Mouse (Mus musculus) lung, adult 2 months (tissue): Measurements from ENCODE around the gene Pxdn. TPM values are rescaled to one million over a fixed set of nuclear protein-coding genes. Genes with fewer than 3 reads are reported as not detected.

Experiments used
- DNase-seq: peaks from one replicate; pipeline ENCODE4 v3.0.0; 2022
- H3K4me1 ChIP-seq: fragments of 200-500 bp; 2 replicates; pipeline ENCODE4 v1.6.1; 2011; ENCODE audit warnings: low read length; ENCODE audit not compliant: control insufficient read depth, insufficient read depth
- H3K4me3 ChIP-seq: fragments of 200-500 bp; replicated peaks from 2 replicates; pipeline ENCODE3; 2011; ENCODE audit warnings: low read depth, mild to moderate bottlenecking, control low read depth, low read length; ENCODE audit errors: extremely low read depth
- CTCF ChIP-seq: fragments of 200-500 bp; IDR thresholded peaks from 2 replicates; pipeline ENCODE4 v1.5.1; 2011; ENCODE audit warnings: mild to moderate bottlenecking, low read length, control low read depth; ENCODE audit not compliant: insufficient read depth
- POLR2A ChIP-seq: fragments of 200-500 bp; IDR thresholded peaks from 2 replicates; pipeline ENCODE4 v1.6.1; 2011; ENCODE audit warnings: low read depth, mild to moderate bottlenecking, control low read depth, low read length, borderline replicate concordance; ENCODE audit errors: extremely low read depth
- WGBS: fragments of 180-500 bp; shearing (Covaris S2); methylation state at CpG from one replicate; pipeline ENCODE4 v1.1.7; 2018; 5-methylcytosine and 5-hydroxymethylcytosine counted together
- polyA plus RNA-seq: library from polyadenylated mRNA; depleted of rRNA; stranded (reverse); fragments of >200 nt; gene quantifications from 2 replicates; pipeline ENCODE4 v1.2.3, GENCODE M21; 2012

Pxdn gene
- polyA plus RNA-seq, 1 experiment, result 186 TPM

GRCm38 (mm10) chr12:29945182-29945743, 7.9 kb downstream of the Pxdn start:
- peaks cover 19% of the 10 kb centered on the region for H3K4me1 ChIP-seq
- WGBS, result 70% methylated on average over 6 of the region's 6 CpGs
- no peak overlapping the region for H3K4me3 ChIP-seq
- no peak for DNase-seq
- TF ChIP-seq CTCF, result no peak
- TF ChIP-seq POLR2A, result no peak

DNA sequence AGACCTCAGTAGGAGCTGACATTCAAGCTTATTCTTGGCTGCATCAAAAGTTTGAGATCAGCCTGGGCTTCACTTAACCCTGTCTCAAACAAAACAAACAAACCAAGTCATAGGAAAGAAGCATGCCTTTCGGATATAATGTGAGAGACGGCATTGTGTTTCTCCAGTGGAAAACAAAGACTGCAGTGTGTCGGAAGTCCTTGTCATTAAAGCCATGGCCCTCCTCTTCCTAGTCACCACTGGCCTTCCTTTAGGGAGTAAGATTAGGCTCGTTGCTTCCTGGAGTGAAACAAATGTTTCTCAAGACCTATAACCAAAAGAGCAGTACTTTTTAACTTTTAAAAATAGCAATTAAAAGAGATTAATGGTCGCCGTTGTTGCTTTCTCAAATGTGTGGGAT, 13.6 kb downstream of the Pxdn start:
- 35% methylated on average over 6 of the region's 6 CpGs for WGBS
- H3K4me3 ChIP-seq, result no peak overlapping the region
- no peak for TF ChIP-seq CTCF
- no peak for TF ChIP-seq POLR2A
- H3K4me1 ChIP-seq, result peaks cover 29% of the 10 kb centered on the region
- no peak for DNase-seq

GRCm38 (mm10) chr12:29951485-29951884, 14.1 kb downstream of the Pxdn start:
- Histone ChIP-seq H3K4me1 (peaks cover 28% of the 10 kb centered on the region), H3K4me3 (no peak overlapping the region)
- TF ChIP-seq CTCF (no peak), POLR2A (no peak)
- DNase-seq, result no peak
- 69% methylated on average over 5 of the region's 5 CpGs for WGBS

- no peak for TF ChIP-seq CTCF
- TF ChIP-seq POLR2A, result no peak
- DNase-seq, result no peak
- 28% methylated on average over 6 of the region's 6 CpGs for WGBS
- no peak overlapping the region for H3K4me3 ChIP-seq
- peaks cover 34% of the 10 kb centered on the region for H3K4me1 ChIP-seq
These were observed 14.7 kb downstream of the Pxdn start for GRCm38 (mm10) chr12:29952102-29952501.

GRCm38 (mm10) chr12:29953999-29954398, 16.6 kb downstream of the Pxdn start:
- H3K4me3 ChIP-seq, result no peak overlapping the region
- peaks cover 38% of the 10 kb centered on the region for H3K4me1 ChIP-seq
- TF ChIP-seq CTCF (no peak), POLR2A (no peak)
- no peak for DNase-seq
- WGBS, result 52% methylated on average over 11 of the region's 11 CpGs

DNA sequence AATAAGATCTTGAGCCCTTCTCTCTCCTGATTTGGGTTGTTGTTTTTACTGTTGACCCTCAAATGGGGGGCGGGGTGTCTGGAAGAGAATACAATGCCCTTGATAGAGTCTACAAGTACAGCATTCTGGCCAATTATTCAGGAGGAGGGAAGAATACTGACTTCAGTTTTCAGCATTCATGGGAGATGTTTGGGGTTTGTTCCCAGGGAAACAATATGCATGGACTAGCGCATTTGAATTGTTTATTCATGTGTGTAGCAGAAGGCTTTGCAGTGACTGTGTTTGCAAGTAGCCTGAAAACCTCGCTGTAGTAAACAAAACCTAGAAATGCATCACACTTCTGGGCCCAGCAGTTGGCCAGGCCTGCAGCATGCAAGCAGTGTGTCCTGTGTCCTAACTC, 17.1 kb downstream of the Pxdn start:
- no peak for DNase-seq
- Histone ChIP-seq H3K4me3 (no peak overlapping the region), H3K4me1 (peaks cover 36% of the 10 kb centered on the region)
- 42% methylated on average over 3 of the region's 3 CpGs for WGBS
- TF ChIP-seq POLR2A, result no peak
- no peak for TF ChIP-seq CTCF

GRCm38 (mm10) chr12:29956969-29957368, 19.6 kb downstream of the Pxdn start:
- no peak for DNase-seq
- TF ChIP-seq CTCF, result no peak
- H3K4me1 ChIP-seq, result peaks cover 41% of the 10 kb centered on the region
- 54% methylated on average over 12 of the region's 12 CpGs for WGBS
- no peak overlapping the region for H3K4me3 ChIP-seq

DNA sequence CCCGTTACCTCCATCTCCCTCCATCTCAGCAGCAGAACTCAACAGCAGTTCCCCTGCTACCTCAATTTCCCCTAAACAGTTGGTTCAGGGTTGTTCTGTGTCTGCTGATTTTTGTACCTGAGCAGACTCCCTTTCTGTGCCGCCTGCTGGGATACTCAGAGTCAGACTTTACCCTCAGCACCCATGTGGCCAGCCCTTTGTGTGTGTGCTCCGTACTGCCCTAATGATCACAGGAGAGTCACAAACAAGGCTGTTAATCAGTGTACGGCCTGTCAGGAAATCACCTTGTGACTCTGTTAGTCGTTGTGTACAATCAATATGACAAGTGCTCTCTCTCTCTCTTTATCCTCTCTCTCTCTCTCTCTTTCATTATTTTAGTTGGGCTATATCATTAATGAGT, 21.2 kb downstream of the Pxdn start:
- WGBS, result 62% methylated on average over 5 of the region's 5 CpGs
- no peak overlapping the region for H3K4me3 ChIP-seq
- H3K4me1 ChIP-seq, result peaks cover 30% of the 10 kb centered on the region
- DNase-seq, result no peak
- no peak for TF ChIP-seq CTCF
- no peak for TF ChIP-seq POLR2A

DNA sequence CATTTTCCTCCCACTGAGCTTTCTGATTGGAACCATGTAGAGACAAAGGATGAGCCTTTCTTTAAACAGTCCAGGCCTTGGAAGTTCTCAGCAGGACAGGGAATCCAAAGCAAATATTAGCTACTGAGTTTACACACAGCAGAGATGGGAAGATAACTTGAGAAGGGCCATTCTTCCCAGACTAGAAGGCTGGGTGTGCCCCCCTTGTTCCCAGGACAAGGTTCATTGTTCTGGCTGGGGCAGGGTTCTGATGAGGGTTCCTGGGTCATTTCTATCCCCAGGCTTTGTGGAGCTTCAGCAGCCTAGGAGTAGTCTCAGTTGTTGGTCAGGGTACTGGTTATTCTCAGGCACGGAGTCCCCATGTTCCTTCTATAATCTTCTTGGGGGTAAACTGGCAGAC, 23.6 kb downstream of the Pxdn start:
- H3K4me1 ChIP-seq, result peaks cover 26% of the 10 kb centered on the region
- WGBS, result 53% methylated on average over 1 of the region's 1 CpGs
- DNase-seq, result no peak
- TF ChIP-seq POLR2A, result no peak
- TF ChIP-seq CTCF, result no peak
- H3K4me3 ChIP-seq, result no peak overlapping the region

GRCm38 (mm10) chr12:29965016-29965415, 27.6 kb downstream of the Pxdn start:
- DNase-seq, result no peak
- TF ChIP-seq POLR2A (no peak), CTCF (no peak)
- H3K4me1 ChIP-seq, result peaks cover 12% of the 10 kb centered on the region
- WGBS, result 79% methylated on average over 6 of the region's 6 CpGs
- no peak overlapping the region for H3K4me3 ChIP-seq

GRCm38 (mm10) chr12:29971795-29972464, 34.5 kb downstream of the Pxdn start:
- WGBS, result 58% methylated on average over 7 of the region's 7 CpGs
- no peak for TF ChIP-seq POLR2A
- TF ChIP-seq CTCF, result no peak
- peaks cover 7% of the 10 kb centered on the region for H3K4me1 ChIP-seq
- H3K4me3 ChIP-seq, result no peak overlapping the region
- DNase-seq, result no peak
